Mouse (Mus musculus) brain, embryonic 14.5 days (tissue): ENCODE data around the gene Stat5b. TPM values are rescaled to one million over a fixed set of nuclear protein-coding genes. Genes with fewer than 3 reads are reported as not detected.

Experiments
- DNase-seq: peaks from one replicate; pipeline ENCODE4 v3.0.0-alpha.2; 2011; ENCODE audit warnings: low read depth
- CTCF ChIP-seq: fragments of 200-500 bp; IDR thresholded peaks from 2 replicates; pipeline ENCODE4 v1.5.1; 2012; ENCODE audit warnings: inconsistent platforms, mild to moderate bottlenecking, moderate library complexity, borderline replicate concordance; ENCODE audit not compliant: insufficient read depth, insufficient read length; ENCODE audit errors: extremely low read depth
- POLR2A ChIP-seq: fragments of 200-500 bp; IDR thresholded peaks from 2 replicates; pipeline ENCODE4 v1.6.1; 2012; ENCODE audit warnings: mild to moderate bottlenecking, inconsistent platforms, borderline replicate concordance; ENCODE audit not compliant: poor library complexity, insufficient read depth, insufficient read length, severe bottlenecking; ENCODE audit errors: extremely low read depth
- polyA plus RNA-seq: library from polyadenylated mRNA; depleted of rRNA; stranded (reverse); fragments of >200 nt; gene quantifications from 2 replicates; pipeline ENCODE4 v1.2.3, GENCODE M21; 2012

The Stat5b gene
- polyA plus RNA-seq, 1 experiment, result 21.5 TPM

- no peak for DNase-seq
- TF ChIP-seq CTCF (no peak), POLR2A (no peak)
These were observed 37.9 kb upstream of the Stat5b start for GRCm38 (mm10) chr11:100888348-100888820.

GRCm38 (mm10) chr11:100887764-100888163 lies 37.2 kb upstream of the Stat5b start:
- TF ChIP-seq POLR2A, result no peak
- TF ChIP-seq CTCF, result no peak
- no peak for DNase-seq

- no peak for DNase-seq
- no peak for TF ChIP-seq CTCF
- no peak for TF ChIP-seq POLR2A
These were observed 36.7 kb upstream of the Stat5b start for GRCm38 (mm10) chr11:100887236-100887635.

GRCm38 (mm10) chr11:100886188-100886740 lies 35.7 kb upstream of the Stat5b start:
- TF ChIP-seq POLR2A (no peak), CTCF (no peak)
- no peak for DNase-seq

- TF ChIP-seq POLR2A (no peak), CTCF (no peak)
- DNase-seq, result no peak
These were observed 34.9 kb upstream of the Stat5b start for GRCm38 (mm10) chr11:100885472-100885871.

- no peak for DNase-seq
- TF ChIP-seq CTCF (no peak), POLR2A (no peak)
These were observed 33.1 kb upstream of the Stat5b start for GRCm38 (mm10) chr11:100883640-100884039.

- TF ChIP-seq POLR2A, result no peak
- no peak for TF ChIP-seq CTCF
- DNase-seq, result no peak
These were observed 29.0 kb upstream of the Stat5b start for GRCm38 (mm10) chr11:100879321-100880078.

GRCm38 (mm10) chr11:100875761-100876160 lies 25.2 kb upstream of the Stat5b start:
- TF ChIP-seq CTCF, result no peak
- TF ChIP-seq POLR2A, result no peak
- DNase-seq, result no peak

GRCm38 (mm10) chr11:100870968-100871350 lies 20.4 kb upstream of the Stat5b start:
- TF ChIP-seq CTCF, result no peak
- no peak for TF ChIP-seq POLR2A
- no peak for DNase-seq

GRCm38 (mm10) chr11:100870256-100870967 lies 19.9 kb upstream of the Stat5b start:
- peak; percentile 82 for DNase-seq
- TF ChIP-seq POLR2A, result no peak

GRCm38 (mm10) chr11:100865618-100866017 lies 15.1 kb upstream of the Stat5b start:
- DNase-seq, result no peak
- TF ChIP-seq POLR2A, result no peak
- TF ChIP-seq CTCF, result no peak

GRCm38 (mm10) chr11:100863141-100863540 lies 12.6 kb upstream of the Stat5b start:
- no peak for TF ChIP-seq CTCF
- TF ChIP-seq POLR2A, result no peak
- DNase-seq, result no peak

GRCm38 (mm10) chr11:100861836-100862235 lies 11.3 kb upstream of the Stat5b start:
- no peak for DNase-seq
- TF ChIP-seq CTCF (no peak), POLR2A (no peak)

- DNase-seq, result no peak
- TF ChIP-seq CTCF (no peak), POLR2A (no peak)
These were observed 10.8 kb upstream of the Stat5b start for GRCm38 (mm10) chr11:100861335-100861734.
